Mouse (Mus musculus) embryonic fibroblast, embryonic 13.5 days (primary cell): ENCODE measurements at regions not wholly inside any gene's neighbourhood (a gene's known extent, or its start where the extent isn't known, plus 50 kb on each side); places are given as distances from the start of the nearest gene placed in this dataset.

Experiments used
- H3K27ac ChIP-seq: 2 replicates; pipeline ENCODE4 v1.5.1; 2012; ENCODE audit warnings: low read length, control low read depth, inconsistent platforms; ENCODE audit not compliant: insufficient read depth
- H3K4me1 ChIP-seq: 2 replicates; pipeline ENCODE4 v1.6.1; 2011; ENCODE audit warnings: low read length; ENCODE audit not compliant: control insufficient read depth, insufficient read depth
- H3K4me3 ChIP-seq: 2 replicates; pipeline ENCODE4 v1.5.1; 2011; ENCODE audit warnings: mild to moderate bottlenecking, control low read depth, low read length; ENCODE audit not compliant: insufficient read depth
- CTCF ChIP-seq: IDR thresholded peaks from 2 replicates; pipeline ENCODE4 v1.5.1; 2011; ENCODE audit warnings: mild to moderate bottlenecking, control low read depth, low read length, moderate library complexity, borderline replicate concordance; ENCODE audit not compliant: insufficient read depth
- POLR2A ChIP-seq: IDR thresholded peaks from 2 replicates; pipeline ENCODE4 v1.6.1; 2011; ENCODE audit warnings: low read depth, mild to moderate bottlenecking, control low read depth, low read length, moderate library complexity

GRCm38 (mm10) chr14:16136187-16136586 is 112.9 kb upstream of the Ngly1 start:
- H3K4me3 ChIP-seq = no peak overlapping the region
- TF ChIP-seq POLR2A (no peak), CTCF (no peak)
- H3K27ac ChIP-seq = no peak overlapping the region
- no peaks in the 10 kb centered on the region for H3K4me1 ChIP-seq

GRCm38 (mm10) chr14:16144299-16144698 is 104.8 kb upstream of the Ngly1 start:
- no peaks in the 10 kb centered on the region for H3K4me1 ChIP-seq
- TF ChIP-seq CTCF = no peak
- no peak for TF ChIP-seq POLR2A
- no peak overlapping the region for H3K4me3 ChIP-seq
- no peak overlapping the region for H3K27ac ChIP-seq

- TF ChIP-seq CTCF (no peak), POLR2A (no peak)
- H3K4me1 ChIP-seq = no peaks in the 10 kb centered on the region
- H3K4me3 ChIP-seq = no peak overlapping the region
- no peak overlapping the region for H3K27ac ChIP-seq
These were observed 102.3 kb upstream of the Ngly1 start for GRCm38 (mm10) chr14:16146811-16147210.

- no peak for TF ChIP-seq POLR2A
- TF ChIP-seq CTCF = no peak
- Histone ChIP-seq H3K27ac (no peak overlapping the region), H3K4me3 (no peak overlapping the region), H3K4me1 (no peaks in the 10 kb centered on the region)
These were observed 97.3 kb upstream of the Ngly1 start for GRCm38 (mm10) chr14:16151815-16152214.

- no peak overlapping the region for H3K4me3 ChIP-seq
- no peak overlapping the region for H3K27ac ChIP-seq
- TF ChIP-seq CTCF (no peak), POLR2A (no peak)
- H3K4me1 ChIP-seq = no peaks in the 10 kb centered on the region
These were observed 96.4 kb upstream of the Ngly1 start for GRCm38 (mm10) chr14:16152702-16153101.

- TF ChIP-seq POLR2A (no peak), CTCF (no peak)
- Histone ChIP-seq H3K4me1 (no peaks in the 10 kb centered on the region), H3K27ac (no peak overlapping the region), H3K4me3 (no peak overlapping the region)
These were observed 94.0 kb upstream of the Ngly1 start for GRCm38 (mm10) chr14:16155106-16155505.

- no peak for TF ChIP-seq POLR2A
- TF ChIP-seq CTCF = no peak
- Histone ChIP-seq H3K27ac (no peak overlapping the region), H3K4me1 (no peaks in the 10 kb centered on the region), H3K4me3 (no peak overlapping the region)
These were observed 78.9 kb upstream of the Ngly1 start for GRCm38 (mm10) chr14:16170226-16170625.

- TF ChIP-seq POLR2A = no peak
- TF ChIP-seq CTCF = no peak
- H3K4me1 ChIP-seq = no peaks in the 10 kb centered on the region
- H3K4me3 ChIP-seq = no peak overlapping the region
- H3K27ac ChIP-seq = no peak overlapping the region
These were observed 76.8 kb upstream of the Ngly1 start for GRCm38 (mm10) chr14:16172261-16172660.

- no peak for TF ChIP-seq CTCF
- no peak for TF ChIP-seq POLR2A
- no peak overlapping the region for H3K27ac ChIP-seq
- no peak overlapping the region for H3K4me3 ChIP-seq
- no peaks in the 10 kb centered on the region for H3K4me1 ChIP-seq
These were observed 75.8 kb upstream of the Ngly1 start for GRCm38 (mm10) chr14:16173292-16173691.

- TF ChIP-seq CTCF = no peak
- TF ChIP-seq POLR2A = no peak
- no peak overlapping the region for H3K27ac ChIP-seq
- H3K4me1 ChIP-seq = no peaks in the 10 kb centered on the region
- no peak overlapping the region for H3K4me3 ChIP-seq
These were observed 70.9 kb upstream of the Ngly1 start for GRCm38 (mm10) chr14:16178227-16178626.

- H3K4me3 ChIP-seq = no peak overlapping the region
- no peaks in the 10 kb centered on the region for H3K4me1 ChIP-seq
- TF ChIP-seq POLR2A (no peak), CTCF (no peak)
- H3K27ac ChIP-seq = no peak overlapping the region
These were observed 67.3 kb upstream of the Ngly1 start for GRCm38 (mm10) chr14:16181822-16182221.
